Mouse (Mus musculus) forebrain, embryonic 13.5 days (tissue): Measurements from ENCODE around the gene Rab3gap2. TPM values are rescaled to one million over a fixed set of nuclear protein-coding genes. Genes with fewer than 3 reads are reported as not detected.

Experiments
- microRNA counts: library from miRNA; unstranded; fragments of <30 nt; microRNA quantifications from one replicate; lab custom pipeline; 2016
- microRNA-seq: library from miRNA; unstranded; fragments of <30 nt; microRNA quantifications from one replicate; pipeline ENCODE4, GENCODE M21; 2016
- polyA plus RNA-seq: library from polyadenylated mRNA; unstranded; fragments of >200 nt; fragmentation: Nextera tagmentation; extraction: Ambion mirVana; gene quantifications from 2 replicates; pipeline ENCODE4 v1.2.1, GENCODE M21; 2015

Gene Rab3gap2
- polyA plus RNA-seq, 1 experiment from 2014 or later = 19.3 TPM

MicroRNAs within 50 kb of the gene (microRNA counts, 519-probe panel; counts per million panel counts)
- 1,661 counts per million, percentile 56 among the panel's probes with 10 or more counts for microRNA mmu-miR-194 (lab: Ali Mortazavi, UCI)
- 177 counts per million, percentile 53 among the panel's probes with 10 or more counts for microRNA mmu-miR-664 (lab: Ali Mortazavi, UCI)

Small RNA genes within 50 kb of the gene (microRNA-seq; reads per million reads assigned to microRNA genes)
- 1.1 reads per million for gene Mir194-1
- 2.4 reads per million for gene Mir215
- 8.9 reads per million, percentile 22 among the genes with 10 or more reads in this experiment for gene Mir664

Other genes with a start within 250 kb of the Rab3gap2 start
- gene Mark1, start 204.5 kb upstream of the Rab3gap2 start, polyA plus RNA-seq = 10.1 and 10.8 TPM in 2 replicates
- gene Iars2, start 125.3 kb downstream of the Rab3gap2 start, polyA plus RNA-seq = 18.0 and 21.0 TPM in 2 replicates
- gene Bpnt1, start 128.0 kb downstream of the Rab3gap2 start, polyA plus RNA-seq = 34.8 and 37.7 TPM in 2 replicates
- gene Eprs, start 158.9 kb downstream of the Rab3gap2 start, polyA plus RNA-seq = 151 and 159 TPM in 2 replicates